Mouse (Mus musculus): ENCODE data around the gene Cherp. TPM values are rescaled to one million over a fixed set of nuclear protein-coding genes. Genes with fewer than 3 reads are reported as not detected.

Cherp gene
- polyA plus RNA-seq, 2 experiments = 19.9 to 25.4 TPM

DNA sequence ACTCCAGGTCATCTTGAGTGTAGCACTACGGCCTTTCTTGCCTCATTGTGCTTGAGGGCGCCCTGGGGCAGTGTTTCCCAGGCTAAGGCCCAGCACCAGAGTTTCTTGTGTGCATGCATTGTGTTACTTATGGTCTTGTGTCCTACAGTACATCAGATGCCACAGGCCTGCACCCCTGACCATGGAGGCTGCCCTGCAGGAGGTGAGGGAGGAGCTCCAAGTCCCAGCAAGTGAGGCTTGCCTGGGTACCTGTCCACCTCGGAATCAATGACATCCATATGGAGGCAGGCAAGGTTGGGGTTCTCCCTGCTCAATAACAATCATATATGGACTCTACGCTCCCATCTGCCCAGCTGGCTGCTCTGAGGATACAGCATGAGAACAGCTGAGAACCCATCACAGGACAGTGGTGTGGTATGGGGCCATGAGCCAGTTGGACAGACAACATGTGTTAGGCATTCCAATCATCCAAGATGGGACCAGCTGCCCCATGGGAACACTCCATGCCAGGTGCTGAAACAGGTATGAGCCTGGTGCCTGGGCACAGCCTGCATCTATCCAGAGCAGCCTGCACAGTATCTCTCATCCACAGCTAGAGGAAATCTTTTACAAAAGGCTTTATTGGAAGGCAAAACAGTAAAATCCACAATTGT lies 15.0 kb downstream of the Cherp start:
- ATAC-seq (ENCODE audit: insufficient read depth) = no peak
- Histone ChIP-seq H3K4me1 (replicated peaks; ENCODE audit: control insufficient read depth in 2 of 2, insufficient read depth in 2 of 2, low read length in 1 of 2) (no peaks in the 10 kb centered on the region), H3K4me3 (ENCODE audit: insufficient read depth in 1 of 2, low read depth in 2 of 2, low read length in 2 of 2) (no peak overlapping the region), H3K36me3 (replicated peaks; ENCODE audit: control insufficient read depth, insufficient read depth, low read depth) (peaks cover 58% of the 10 kb centered on the region), H3K27me3 (ENCODE audit: control insufficient read depth, insufficient read depth, low read length) (no peaks in the 10 kb centered on the region), H3K27ac (no peak overlapping the region), H3K9me3 (ENCODE audit: control insufficient read depth, low read length) (no peaks in the 10 kb centered on the region), H3K9ac (replicated peaks) (no peak overlapping the region), H3K4me2 (ENCODE audit: low read depth) (no peak overlapping the region)
- TF ChIP-seq CTCF (IDR thresholded peaks at IDR 0.05; ENCODE audit: low read depth) (no peak), EP300 (IDR thresholded peaks at IDR 0.05; ENCODE audit: low read depth) (no peak)
- 79% methylated on average over 4 of the region's 4 CpGs for WGBS (ENCODE audit: insufficient replicate concordance)
- no peak for DNase-seq (ENCODE audit: low read depth in 3 of 3, low spot score in 3 of 3)

DNA sequence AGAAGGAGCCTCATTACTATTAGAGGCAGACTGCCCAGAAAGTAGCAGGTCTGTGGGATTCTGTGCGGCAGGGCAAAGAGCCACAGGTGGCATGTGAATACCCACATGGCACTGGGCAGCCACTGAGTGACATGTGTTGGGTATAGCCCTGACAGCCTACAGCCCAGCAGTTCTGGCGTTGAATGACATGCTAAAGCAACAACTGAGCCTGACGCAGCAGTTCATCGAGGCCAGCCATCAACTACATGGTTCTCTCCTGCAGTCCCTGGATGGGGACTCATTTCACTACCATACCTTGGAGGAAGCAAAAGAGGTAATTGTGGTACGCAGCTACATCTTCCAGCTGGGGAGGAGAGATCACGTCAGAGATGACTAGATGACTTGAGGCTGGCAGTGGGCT lies 16.6 kb downstream of the Cherp start:
- TF ChIP-seq EP300 (IDR thresholded peaks at IDR 0.05; ENCODE audit: low read depth) = no peak
- TF ChIP-seq CTCF (IDR thresholded peaks at IDR 0.05; ENCODE audit: low read depth) = no peak
- Histone ChIP-seq H3K9ac (replicated peaks) (no peak overlapping the region), H3K4me2 (ENCODE audit: low read depth) (no peak overlapping the region), H3K9me3 (ENCODE audit: control insufficient read depth, low read length) (no peaks in the 10 kb centered on the region), H3K36me3 (replicated peaks; ENCODE audit: control insufficient read depth, insufficient read depth, low read depth) (peaks cover 44% of the 10 kb centered on the region), H3K4me3 (ENCODE audit: insufficient read depth in 1 of 2, low read depth in 2 of 2, low read length in 2 of 2) (no peak overlapping the region), H3K27ac (no peak overlapping the region), H3K27me3 (ENCODE audit: control insufficient read depth, insufficient read depth, low read length) (no peaks in the 10 kb centered on the region), H3K4me1 (replicated peaks; ENCODE audit: control insufficient read depth in 2 of 2, insufficient read depth in 2 of 2, low read length in 1 of 2) (no peaks in the 10 kb centered on the region)
- DNase-seq (ENCODE audit: low read depth in 3 of 3, low spot score in 3 of 3) (no peak), ATAC-seq (ENCODE audit: insufficient read depth) (no peak)
- 75% methylated on average over 6 of the region's 6 CpGs for WGBS (ENCODE audit: insufficient replicate concordance)

DNA sequence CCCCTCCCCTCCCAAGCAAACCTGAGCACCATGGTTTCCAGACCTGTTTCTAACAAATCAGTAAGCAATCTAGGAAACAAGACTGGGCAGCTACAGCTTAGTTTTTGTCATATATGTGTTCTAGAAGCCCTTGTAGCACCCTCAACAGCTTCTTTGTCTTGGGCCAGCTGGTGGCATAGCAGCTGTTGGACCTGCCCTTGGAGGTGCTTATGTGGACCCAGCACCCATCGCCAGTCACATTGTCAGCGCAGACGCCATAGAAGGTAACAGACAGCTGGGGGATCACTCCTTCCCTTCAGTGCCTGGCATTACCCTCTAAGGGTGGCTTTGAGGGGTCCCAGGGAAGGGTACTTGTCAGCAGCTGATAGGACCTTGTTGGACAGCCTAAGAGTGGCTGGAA lies 17.2 kb downstream of the Cherp start:
- no peaks in the 10 kb centered on the region for H3K4me1 ChIP-seq (replicated peaks; ENCODE audit: control insufficient read depth in 2 of 2, insufficient read depth in 2 of 2, low read length in 1 of 2)
- no peak for DNase-seq (ENCODE audit: low read depth in 3 of 3, low spot score in 3 of 3)
- H3K9me3 ChIP-seq (ENCODE audit: control insufficient read depth, low read length) = no peaks in the 10 kb centered on the region
- no peak overlapping the region for H3K4me3 ChIP-seq (ENCODE audit: insufficient read depth in 1 of 2, low read depth in 2 of 2, low read length in 2 of 2)
- H3K36me3 ChIP-seq (replicated peaks; ENCODE audit: control insufficient read depth, insufficient read depth, low read depth) = peaks cover 37% of the 10 kb centered on the region
- WGBS (ENCODE audit: insufficient replicate concordance) = 82% methylated on average over 3 of the region's 3 CpGs
- H3K27ac ChIP-seq = no peak overlapping the region
- TF ChIP-seq EP300 (IDR thresholded peaks at IDR 0.05; ENCODE audit: low read depth) (no peak), CTCF (IDR thresholded peaks at IDR 0.05; ENCODE audit: low read depth) (no peak)
- no peaks in the 10 kb centered on the region for H3K27me3 ChIP-seq (ENCODE audit: control insufficient read depth, insufficient read depth, low read length)
- no peak overlapping the region for H3K4me2 ChIP-seq (ENCODE audit: low read depth)
- no peak overlapping the region for H3K9ac ChIP-seq (replicated peaks)
- ATAC-seq (ENCODE audit: insufficient read depth) = no peak

DNA sequence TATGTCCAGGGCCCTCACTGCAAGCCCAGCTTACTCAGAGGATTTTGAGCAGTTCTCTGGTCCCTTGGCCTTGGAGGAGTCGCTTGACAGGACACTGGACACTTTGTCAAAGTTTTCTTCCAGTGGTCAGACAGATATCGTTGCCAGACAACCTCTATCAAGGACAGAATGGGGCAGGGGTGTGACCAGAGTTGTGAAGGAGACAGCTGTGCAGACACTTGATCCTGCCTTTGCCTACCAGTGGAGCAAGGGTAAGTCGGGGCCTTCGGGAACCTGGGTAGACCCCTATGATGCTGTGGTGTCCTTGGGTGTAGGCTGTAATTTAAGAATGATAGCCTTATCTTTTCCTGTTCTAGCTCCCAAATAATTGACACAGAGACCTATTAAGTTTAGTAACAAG lies 19.7 kb downstream of the Cherp start:
- no peak overlapping the region for H3K4me2 ChIP-seq (ENCODE audit: low read depth)
- H3K4me3 ChIP-seq (ENCODE audit: insufficient read depth in 1 of 2, low read depth in 2 of 2, low read length in 2 of 2) = no peak overlapping the region
- DNase-seq (ENCODE audit: low read depth in 3 of 3, low spot score in 3 of 3) (no peak), ATAC-seq (ENCODE audit: insufficient read depth) (no peak)
- H3K9me3 ChIP-seq (ENCODE audit: control insufficient read depth, low read length) = no peaks in the 10 kb centered on the region
- no peaks in the 10 kb centered on the region for H3K27me3 ChIP-seq (ENCODE audit: control insufficient read depth, insufficient read depth, low read length)
- no peak overlapping the region for H3K27ac ChIP-seq
- TF ChIP-seq CTCF (IDR thresholded peaks at IDR 0.05; ENCODE audit: low read depth) = no peak
- TF ChIP-seq EP300 (IDR thresholded peaks at IDR 0.05; ENCODE audit: low read depth) = no peak
- peaks cover 13% of the 10 kb centered on the region for H3K36me3 ChIP-seq (replicated peaks; ENCODE audit: control insufficient read depth, insufficient read depth, low read depth)
- H3K4me1 ChIP-seq (replicated peaks; ENCODE audit: control insufficient read depth in 2 of 2, insufficient read depth in 2 of 2, low read length in 1 of 2) = peaks cover 0 to 6% of the 10 kb centered on the region in 2 experiments; a peak in 2 of 4 replicates
- WGBS (ENCODE audit: insufficient replicate concordance) = 77% methylated on average over 4 of the region's 4 CpGs
- no peak overlapping the region for H3K9ac ChIP-seq (replicated peaks)

DNA sequence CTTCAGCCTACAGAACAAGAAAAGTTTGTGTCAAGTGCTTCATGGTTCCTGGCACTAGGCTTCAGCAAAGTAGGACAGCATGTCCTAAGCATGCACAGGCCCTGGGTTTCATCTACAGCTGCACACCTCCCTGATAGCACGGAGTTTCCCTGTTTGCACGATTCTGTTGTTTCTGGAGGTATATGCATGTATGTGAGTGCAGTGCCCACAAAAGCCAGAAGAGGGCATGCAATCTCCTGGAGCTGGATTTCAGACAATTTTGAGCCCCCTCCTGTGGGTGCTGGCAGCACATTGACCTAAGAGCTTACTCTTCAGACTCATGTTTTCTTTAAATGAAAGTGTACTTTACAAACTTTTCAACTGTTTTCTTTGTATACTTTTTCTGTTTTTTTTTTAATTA lies 21.1 kb downstream of the Cherp start:
- Histone ChIP-seq H3K4me2 (ENCODE audit: low read depth) (no peak overlapping the region), H3K36me3 (replicated peaks; ENCODE audit: control insufficient read depth, insufficient read depth, low read depth) (peaks cover 2% of the 10 kb centered on the region; the same call in 1 of the 2 replicates), H3K9me3 (ENCODE audit: control insufficient read depth, low read length) (no peaks in the 10 kb centered on the region), H3K4me3 (ENCODE audit: insufficient read depth in 1 of 2, low read depth in 2 of 2, low read length in 2 of 2) (no peak overlapping the region), H3K9ac (replicated peaks) (no peak overlapping the region), H3K27me3 (ENCODE audit: control insufficient read depth, insufficient read depth, low read length) (no peaks in the 10 kb centered on the region), H3K27ac (no peak overlapping the region), H3K4me1 (replicated peaks; ENCODE audit: control insufficient read depth in 2 of 2, insufficient read depth in 2 of 2, low read length in 1 of 2) (peaks cover 0 to 6% of the 10 kb centered on the region in 2 experiments; a peak in 2 of 4 replicates)
- 90% methylated on average over 2 of the region's 2 CpGs for WGBS (ENCODE audit: insufficient replicate concordance)
- DNase-seq (ENCODE audit: low read depth in 3 of 3, low spot score in 3 of 3) (no peak), ATAC-seq (ENCODE audit: insufficient read depth) (no peak)
- TF ChIP-seq CTCF (IDR thresholded peaks at IDR 0.05; ENCODE audit: low read depth) = peak; percentile 14; the same call in 1 of the 2 replicates
- no peak for TF ChIP-seq EP300 (IDR thresholded peaks at IDR 0.05; ENCODE audit: low read depth)
